ENCODE assay signal across 22 mouse cellular contexts in the genomic region with DNA sequence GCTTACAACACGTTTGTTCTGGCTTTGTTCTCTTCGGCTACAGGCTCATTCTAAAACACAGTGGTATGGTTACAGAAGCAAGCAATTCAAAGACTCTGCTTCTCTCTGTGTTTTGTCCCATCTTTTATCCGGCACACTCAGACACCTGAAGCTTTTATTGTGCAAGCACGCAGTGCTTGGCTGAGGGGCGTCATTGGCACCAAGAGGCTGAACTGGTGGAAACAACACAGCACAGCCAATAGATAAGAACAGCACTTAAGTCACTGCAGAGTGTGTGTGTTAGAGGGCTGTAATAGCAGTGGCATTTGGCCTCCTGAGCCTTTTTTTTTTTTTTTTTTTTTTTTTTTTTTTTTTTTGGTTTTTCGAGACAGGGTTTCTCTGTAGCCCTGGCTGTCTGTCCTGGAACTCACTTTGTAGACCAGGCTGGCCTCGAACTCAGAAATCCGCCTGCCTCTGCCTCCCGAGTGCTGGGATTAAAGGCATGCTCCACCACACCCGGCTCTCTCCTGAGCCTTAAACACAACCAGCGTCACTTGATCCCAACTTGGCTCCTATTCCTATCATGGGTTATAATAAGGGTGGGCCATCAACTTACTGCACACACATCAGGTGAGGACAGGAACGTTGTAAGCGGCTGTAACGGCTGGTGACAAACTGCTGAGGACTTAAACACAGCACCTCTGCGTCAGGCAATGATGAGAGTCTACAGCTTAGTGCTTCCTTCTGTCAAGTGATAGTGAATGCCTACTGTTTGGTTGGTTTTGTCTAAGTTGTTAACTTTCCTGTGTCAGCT. TPM values are rescaled to one million over a fixed set of nuclear protein-coding genes. Genes with fewer than 3 reads are reported as not detected.
DNase-seq lines count a peak whose midpoint lies in the region; ATAC-seq and TF ChIP-seq lines count a peak whose summit lies in the region.
"Had no signal": no experiment of that assay in that cellular context is flagged by ENCODE, and none has a peak within 500 bp of the region (broad histone marks: within the 10 kb centered on the region; RNA-seq: fewer than 3 reads in every experiment).

No protein-coding gene starts in this region.

- no peak for TF ChIP-seq CTCF in gastrocnemius, adult 2 months (IDR thresholded peaks at IDR 0.05)

- no peaks in the 10 kb centered on the region for H3K36me3 ChIP-seq in heart, embryonic 12.5 days
- no peaks in the 10 kb centered on the region for H3K36me3 ChIP-seq in heart, embryonic 14.5 days (ENCODE audit: control insufficient read depth, insufficient read depth, low read length)
- H3K36me3 ChIP-seq: embryonic facial prominence, embryonic 10.5 days; G1E; hindbrain, embryonic 10.5 days; intestine, embryonic 15.5 days had no signal

- H3K9me3 ChIP-seq in heart, embryonic 12.5 days (replicated peaks) = peaks cover 14% of the 10 kb centered on the region
- H3K9me3 ChIP-seq in heart, embryonic 14.5 days (ENCODE audit: control insufficient read depth, low read length) = peaks cover 9% of the 10 kb centered on the region
- H3K9me3 ChIP-seq: G1E had no signal

- WGBS in heart, embryonic 12.5 days = 66% methylated on average over 15 of the region's 15 CpGs
- 58% methylated on average over 15 of the region's 15 CpGs for WGBS in heart, embryonic 14.5 days

- H3K27me3 ChIP-seq in heart, embryonic 12.5 days (replicated peaks) = no peaks in the 10 kb centered on the region
- no peaks in the 10 kb centered on the region for H3K27me3 ChIP-seq in heart, embryonic 14.5 days (ENCODE audit: control insufficient read depth, insufficient read depth, low read length)
- H3K27me3 ChIP-seq: forebrain, embryonic 13.5 days; intestine, embryonic 15.5 days had no signal

- DNase-seq in gastrocnemius, adult 2 months = no peak
- DNase-seq in gastrocnemius, postnatal 36 days = no peak
- peak; percentile 41 to 56 for DNase-seq in heart, adult 9 months (ENCODE audit: low spot score in 2 of 2)
- DNase-seq in heart, postnatal 10 days = peak; percentile 50 to 64
- DNase-seq in kidney, adult 8-10 months = no peak
- DNase-seq in layer of hippocampus, adult 8-10 months (ENCODE audit: low spot score in 2 of 2) = no peak
- DNase-seq: adrenal gland, adult 8-10 months; adrenal gland, postnatal 36 days; B cell, adult 2 months; cerebellum, adult 2 months; cerebellum, postnatal 10 days; forebrain, postnatal 0 days; kidney, adult 18-20 months had no signal

- peak overlapping the region; percentile 39 for H3K4me3 ChIP-seq in gastrocnemius, adult 2 months
- no peak overlapping the region for H3K4me3 ChIP-seq in heart, embryonic 12.5 days
- H3K4me3 ChIP-seq in heart, embryonic 14.5 days (ENCODE audit: control insufficient read depth in 1 of 2, insufficient read depth in 1 of 2, low read depth in 1 of 2, low read length in 2 of 2) = no peak overlapping the region
- H3K4me3 ChIP-seq: embryonic facial prominence, embryonic 10.5 days; forebrain, embryonic 13.5 days; hindbrain, embryonic 10.5 days; intestine, embryonic 15.5 days had no signal

- no peak overlapping the region for H3K4me2 ChIP-seq in heart, embryonic 12.5 days
- no peak overlapping the region; the same call in 1 of the 2 replicates for H3K4me2 ChIP-seq in heart, embryonic 14.5 days (ENCODE audit: low read length)
- H3K4me2 ChIP-seq: forebrain, embryonic 13.5 days; hindbrain, embryonic 14.5 days; intestine, embryonic 15.5 days had no signal

- ATAC-seq in heart, embryonic 12.5 days (ENCODE audit: insufficient number of reproducible peaks, low FRiP score) = no peak
- peak; percentile 65; the same call in 1 of the 2 replicates for ATAC-seq in heart, embryonic 14.5 days (ENCODE audit: insufficient number of reproducible peaks, insufficient read depth, low FRiP score, low read depth)
- ATAC-seq: CD4-positive, CD25-positive, alpha-beta regulatory T cell, adult 4 months; forebrain, embryonic 13.5 days; forebrain, postnatal 0 days; intestine, embryonic 15.5 days had no signal

- peaks cover 5% of the 10 kb centered on the region; the same call in 1 of the 2 replicates for H3K4me1 ChIP-seq in heart, embryonic 12.5 days (replicated peaks)
- peaks cover 5 to 13% of the 10 kb centered on the region in 2 experiments; a peak in 3 of 4 replicates for H3K4me1 ChIP-seq in heart, embryonic 14.5 days (ENCODE audit: control insufficient read depth in 2 of 2, insufficient read depth in 2 of 2, low read length in 2 of 2)
- H3K4me1 ChIP-seq: embryonic facial prominence, embryonic 10.5 days; forebrain, embryonic 13.5 days; hindbrain, embryonic 10.5 days; intestine, embryonic 15.5 days had no signal

- peak overlapping the region; percentile 61 for H3K27ac ChIP-seq in gastrocnemius, adult 2 months
- H3K27ac ChIP-seq in heart, embryonic 12.5 days (ENCODE audit: poor library complexity, severe bottlenecking) = no peak overlapping the region
- H3K27ac ChIP-seq in heart, embryonic 14.5 days (replicated peaks in 1 of 2; ENCODE audit: control insufficient read depth in 1 of 2, insufficient read depth in 1 of 2, low read depth in 2 of 2, low read length in 2 of 2) = peak overlapping the region; percentile 65 to 81
- H3K27ac ChIP-seq: embryonic facial prominence, embryonic 10.5 days; forebrain, embryonic 13.5 days; hindbrain, embryonic 10.5 days; hindbrain, embryonic 14.5 days; intestine, embryonic 15.5 days had no signal

- intact Hi-C loops in gastrocnemius, adult 2 months (cut with DNase I) = no loop called here
- intact Hi-C loops in gastrocnemius, postnatal 36 days (cut with DNase I) = no loop called here
- intact Hi-C loops in heart, postnatal 10 days (cut with DNase I) = no loop called here

- no peak overlapping the region for H3K9ac ChIP-seq in heart, embryonic 12.5 days
- no peak overlapping the region for H3K9ac ChIP-seq in heart, embryonic 14.5 days (ENCODE audit: low read length)
- H3K9ac ChIP-seq: forebrain, embryonic 13.5 days; forebrain, postnatal 0 days; hindbrain, embryonic 14.5 days; intestine, embryonic 15.5 days had no signal

RNA-seq across cellular contexts. Expression of a gene that starts 5.5 kb away (rescaled TPM):
- 100 to 1,000 TPM; 126 to 144 TPM for total RNA-seq in gastrocnemius, adult 2 months (2021)
- 100 to 1,000 TPM; 107 to 128 TPM for total RNA-seq in gastrocnemius, postnatal 36 days (2021)
- 6.6 and 6.7 TPM in 2 replicates for polyA plus RNA-seq in heart, embryonic 12.5 days (2016; fragmentation: Nextera tagmentation; extraction: Ambion mirVana)
- polyA plus RNA-seq in heart, embryonic 14.5 days (2014; fragmentation: Nextera tagmentation; extraction: Ambion mirVana) = 41.0 and 44.1 TPM in 2 replicates
- total RNA-seq in heart, postnatal 10 days (2021) = 100 to 1,000 TPM; 205 to 214 TPM
- under 1 TPM in 2 of 4 experiments, not detected in 2; 0.43 to 0.74 TPM for total RNA-seq in layer of hippocampus, adult 8-10 months (2022)
- polyA plus RNA-seq: CD4-positive, CD25-positive, alpha-beta regulatory T cell, adult 4 months; embryonic facial prominence, embryonic 10.5 days; forebrain, embryonic 13.5 days; G1E had no signal

RNA-seq across cellular contexts. Expression of a gene that starts 56.8 kb away (rescaled TPM):
- total RNA-seq in gastrocnemius, adult 2 months (2021) = under 1 TPM; 0.54 to 0.56 TPM
- total RNA-seq in gastrocnemius, postnatal 36 days (2021) = under 1 TPM; 0.22 to 0.28 TPM
- polyA plus RNA-seq in heart, embryonic 12.5 days (2016; fragmentation: Nextera tagmentation; extraction: Ambion mirVana) = 0.37 and 0.89 TPM in 2 replicates
- 0.88 and 1.3 TPM in 2 replicates for polyA plus RNA-seq in heart, embryonic 14.5 days (2014; fragmentation: Nextera tagmentation; extraction: Ambion mirVana)
- total RNA-seq in heart, postnatal 10 days (2021) = under 1 TPM; 0.45 to 0.97 TPM
- total RNA-seq in layer of hippocampus, adult 8-10 months (2022) = 1 to 10 TPM in 2 of 4 experiments, under 1 TPM in 2; 0.35 to 4.4 (median 2.2) TPM
- total RNA-seq: G1E had no signal
- polyA plus RNA-seq: CD4-positive, CD25-positive, alpha-beta regulatory T cell, adult 4 months; G1E had no signal

Comparison
In these comparisons a context has a peak if more than half of its experiments do, and no peak if none do; other contexts are left out.
1. DNase-seq: peak in heart, adult 9 months (2 of 2) and heart, postnatal 10 days (2 of 2); none in gastrocnemius, adult 2 months (single experiment), gastrocnemius, postnatal 36 days (0 of 2), kidney, adult 8-10 months (0 of 2) and layer of hippocampus, adult 8-10 months (0 of 2).
2. RNA of a gene that starts 5.5 kb away (total RNA-seq): 205 to 214 TPM in heart, postnatal 10 days, 126 to 144 TPM in gastrocnemius, adult 2 months and 107 to 128 TPM in gastrocnemius, postnatal 36 days; 0.43 to 0.74 TPM in layer of hippocampus, adult 8-10 months; every median in the first group is over 10 times any median in the second.